Comparison of ENCODE assay signal across 8 mouse cellular contexts in the genomic region with DNA sequence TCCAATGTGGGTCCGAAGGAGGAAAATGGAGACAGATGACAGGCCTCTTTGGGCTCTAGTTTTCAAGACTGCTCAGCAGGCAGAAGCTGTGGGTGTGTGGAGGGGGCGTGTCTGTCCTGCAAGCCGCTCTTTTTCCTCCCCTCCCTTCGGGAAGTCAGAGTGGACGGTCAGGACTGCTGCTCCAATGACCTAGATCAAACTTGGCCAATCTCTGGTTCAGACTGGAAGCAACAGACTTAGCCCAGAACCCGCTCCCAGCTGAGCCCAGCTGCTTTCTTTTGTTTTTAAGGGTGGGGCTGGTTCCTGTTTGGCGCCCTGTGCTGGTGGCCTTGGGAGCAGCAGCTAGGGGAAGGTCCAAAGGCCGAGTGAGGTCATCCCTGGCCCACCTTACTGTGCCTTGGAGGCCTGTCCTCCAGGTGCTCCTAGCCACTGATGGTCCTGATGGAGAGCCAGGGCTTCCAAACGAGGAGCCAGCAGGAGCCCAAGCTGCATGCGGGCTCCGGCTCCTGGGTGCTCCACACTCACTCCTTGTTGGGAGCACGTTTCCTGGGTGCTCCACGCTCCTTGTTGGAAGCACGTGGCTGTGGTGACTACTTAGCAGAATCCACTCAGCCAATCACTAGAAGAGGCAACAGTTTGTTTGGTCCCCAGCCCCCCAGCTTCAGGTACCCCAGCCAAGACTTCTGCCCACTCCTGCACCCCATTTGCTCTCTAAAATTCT. TPM values are rescaled to one million over a fixed set of nuclear protein-coding genes. Genes with fewer than 3 reads are reported as not detected.
DNase-seq lines count a peak whose midpoint lies in the region; ATAC-seq and TF ChIP-seq lines count a peak whose summit lies in the region.

No protein-coding gene starts in this region.

- H3K4me3 ChIP-seq in lung, embryonic 14.5 days (ENCODE audit: low read depth, low read length): 0 out of 2 replicates have a peak overlapping the region, but pooled peaks have one; percentile 14
- no peak overlapping the region for H3K4me3 ChIP-seq in neural tube, embryonic 14.5 days (ENCODE audit: low read depth, low read length)

- peak overlapping the region; percentile 61 for H3K4me2 ChIP-seq in lung, embryonic 14.5 days
- H3K4me2 ChIP-seq in neural tube, embryonic 14.5 days (ENCODE audit: low read depth, low read length): peak overlapping the region; percentile 36; the same call in 1 of the 2 replicates

- no peaks in the 10 kb centered on the region for H3K9me3 ChIP-seq in lung, embryonic 14.5 days (ENCODE audit: low read depth, low read length)
- no peaks in the 10 kb centered on the region for H3K9me3 ChIP-seq in neural tube, embryonic 14.5 days (ENCODE audit: control insufficient read depth, low read length)

- peak; percentile 46 for DNase-seq in cerebellum, adult 11-12 months
- no peak for DNase-seq in cerebellum, postnatal 4 days (ENCODE audit: low spot score in 2 of 2)
- DNase-seq in heart, adult 18-20 months: peak; percentile 89 to 95
- DNase-seq in kidney, adult 11 months: peak; percentile 90
- DNase-seq in lung, embryonic 14.5 days: peak; percentile 71
- DNase-seq in thymus, postnatal 0 days (ENCODE audit: low spot score): no peak

- 25% methylated on average over 14 of the region's 14 CpGs for WGBS in lung, embryonic 14.5 days
- WGBS in neural tube, embryonic 14.5 days: 33% methylated on average over 14 of the region's 14 CpGs

- H3K9ac ChIP-seq in lung, embryonic 14.5 days: peak overlapping the region; percentile 5; the same call in 1 of the 2 replicates
- no peak overlapping the region for H3K9ac ChIP-seq in neural tube, embryonic 14.5 days (replicated peaks; ENCODE audit: low read depth, low read length)

- TF ChIP-seq CTCF in lung, embryonic 14.5 days (IDR thresholded peaks at IDR 0.05; ENCODE audit: low read depth): peak; percentile 22; the same call in 1 of the 2 replicates

- H3K27me3 ChIP-seq in lung, embryonic 14.5 days (ENCODE audit: insufficient read depth, low read length): no peaks in the 10 kb centered on the region
- H3K27me3 ChIP-seq in neural tube, embryonic 14.5 days (ENCODE audit: control insufficient read depth, insufficient read depth, low read length): no peaks in the 10 kb centered on the region

- H3K36me3 ChIP-seq in lung, embryonic 14.5 days (ENCODE audit: insufficient read depth): no peaks in the 10 kb centered on the region
- H3K36me3 ChIP-seq in neural tube, embryonic 14.5 days (ENCODE audit: control insufficient read depth, insufficient read depth, low read length): no peaks in the 10 kb centered on the region

- peaks cover 37% of the 10 kb centered on the region for H3K4me1 ChIP-seq in lung, embryonic 14.5 days (ENCODE audit: insufficient read depth)
- peaks cover 65% of the 10 kb centered on the region for H3K4me1 ChIP-seq in neural tube, embryonic 14.5 days (ENCODE audit: control insufficient read depth, insufficient read depth, low read length)

- peak overlapping the region; percentile 19; the same call in 1 of the 2 replicates for H3K27ac ChIP-seq in lung, embryonic 14.5 days (ENCODE audit: low read depth)
- peak overlapping the region; percentile 76; the same call in 1 of the 2 replicates for H3K27ac ChIP-seq in neural tube, embryonic 14.5 days (ENCODE audit: low read depth, low read length)

- ATAC-seq in common myeloid progenitor, adult 5-6 weeks (replicated peaks; ENCODE audit: low read depth, poor library complexity, severe bottlenecking): 0 out of 2 replicates have a peak, but pooled peaks have one; percentile 5
- peak; percentile 23 for ATAC-seq in lung, embryonic 14.5 days (ENCODE audit: insufficient read depth)
- ATAC-seq in neural tube, embryonic 14.5 days (ENCODE audit: low read depth): no peak

RNA-seq across cellular contexts. Expression of a gene that starts 23.3 kb away (rescaled TPM):
- total RNA-seq in common myeloid progenitor, adult 5-6 weeks (2017): 17.7 and 30.3 TPM in 2 replicates
- 10 to 100 TPM; 33.9 to 38.8 TPM for total RNA-seq in heart, adult 18-20 months (2021)
- polyA plus RNA-seq in lung, embryonic 14.5 days (2014; fragmentation: Nextera tagmentation; extraction: Ambion mirVana): 28.3 and 31.0 TPM in 2 replicates
- polyA plus RNA-seq in neural tube, embryonic 14.5 days (2014; fragmentation: Nextera tagmentation; extraction: Ambion mirVana): 32.2 and 37.5 TPM in 2 replicates
- polyA plus RNA-seq in thymus, postnatal 0 days (2015; fragmentation: Nextera tagmentation; extraction: Ambion mirVana): 20.4 and 23.6 TPM in 2 replicates

RNA-seq across cellular contexts. Expression of a gene that starts 48.2 kb away (rescaled TPM):
- total RNA-seq in common myeloid progenitor, adult 5-6 weeks (2017): 25.5 and 27.3 TPM in 2 replicates
- total RNA-seq in heart, adult 18-20 months (2021): 10 to 100 TPM; 34.6 to 38.1 TPM
- polyA plus RNA-seq in lung, embryonic 14.5 days (2014; fragmentation: Nextera tagmentation; extraction: Ambion mirVana): 78.6 and 85.4 TPM in 2 replicates
- polyA plus RNA-seq in neural tube, embryonic 14.5 days (2014; fragmentation: Nextera tagmentation; extraction: Ambion mirVana): 134 and 160 TPM in 2 replicates
- polyA plus RNA-seq in thymus, postnatal 0 days (2015; fragmentation: Nextera tagmentation; extraction: Ambion mirVana): 47.5 and 52.3 TPM in 2 replicates

RNA-seq across cellular contexts. Expression of a gene that starts 48.4 kb away (rescaled TPM):
- total RNA-seq in common myeloid progenitor, adult 5-6 weeks (2017): 8.9 and 13.3 TPM in 2 replicates
- total RNA-seq in heart, adult 18-20 months (2021): 1 to 10 TPM; 2.0 to 2.8 TPM
- 22.2 and 24.9 TPM in 2 replicates for polyA plus RNA-seq in lung, embryonic 14.5 days (2014; fragmentation: Nextera tagmentation; extraction: Ambion mirVana)
- 10.5 and 10.7 TPM in 2 replicates for polyA plus RNA-seq in neural tube, embryonic 14.5 days (2014; fragmentation: Nextera tagmentation; extraction: Ambion mirVana)
- polyA plus RNA-seq in thymus, postnatal 0 days (2015; fragmentation: Nextera tagmentation; extraction: Ambion mirVana): 13.9 and 16.9 TPM in 2 replicates

Comparison
In these comparisons a context has a peak if more than half of its experiments do, and no peak if none do; other contexts are left out.
1. DNase-seq: peak in cerebellum, adult 11-12 months (single experiment), heart, adult 18-20 months (2 of 2), kidney, adult 11 months (single experiment) and lung, embryonic 14.5 days (single experiment); none in cerebellum, postnatal 4 days (0 of 2) and thymus, postnatal 0 days (single experiment).